Mouse (Mus musculus) intestine, embryonic 15.5 days (tissue): Measurements from ENCODE around the gene Cdc42. TPM values are rescaled to one million over a fixed set of nuclear protein-coding genes. Genes with fewer than 3 reads are reported as not detected.
A peak's percentile ranks its signal among the peaks of the same experiment; 100 is the strongest.

Experiments
- ATAC-seq: fragments of 200-750 bp; cut with Nextera tagmentation; 2 replicates; pipeline ENCODE4 v1.8.0; 2017; ENCODE audit warnings: moderate TSS enrichment, moderate library complexity
- H3K27ac ChIP-seq: fragments of 300-500 bp; sonication (generic); 2 replicates; pipeline ENCODE4 v1.5.1; 2015; ENCODE audit warnings: mild to moderate bottlenecking, inconsistent platforms
- H3K27me3 ChIP-seq: fragments of 300-500 bp; sonication (generic); replicated peaks from 2 replicates; pipeline ENCODE4 v1.6.1; 2015; ENCODE audit warnings: inconsistent platforms
- H3K36me3 ChIP-seq: fragments of 300-500 bp; sonication (generic); 2 replicates; pipeline ENCODE4 v1.6.1; 2015; ENCODE audit warnings: inconsistent platforms
- H3K4me1 ChIP-seq: fragments of 300-500 bp; sonication (generic); replicated peaks from 2 replicates; pipeline ENCODE4 v1.6.1; 2015; ENCODE audit warnings: inconsistent platforms
- H3K4me2 ChIP-seq: fragments of 300-500 bp; sonication (generic); replicated peaks from 2 replicates; pipeline ENCODE4 v1.6.1; 2015; ENCODE audit warnings: mild to moderate bottlenecking, inconsistent platforms
- H3K4me3 ChIP-seq: fragments of 300-500 bp; sonication (generic); replicated peaks from 2 replicates; pipeline ENCODE4 v1.5.1; 2015; ENCODE audit warnings: inconsistent platforms
- H3K9ac ChIP-seq: fragments of 300-500 bp; sonication (generic); 2 replicates; pipeline ENCODE4 v1.6.1; 2015; ENCODE audit warnings: inconsistent platforms
- H3K9me3 ChIP-seq: fragments of 300-500 bp; sonication (generic); 2 replicates; pipeline ENCODE4 v1.6.1; 2016; ENCODE audit warnings: inconsistent platforms
- WGBS: fragments of 180-500 bp; shearing (Covaris S2); methylation state at CpG from one replicate; pipeline ENCODE4 v1.1.7; 2015; 5-methylcytosine and 5-hydroxymethylcytosine counted together
- polyA plus RNA-seq: library from polyadenylated mRNA; unstranded; fragments of >200 nt; fragmentation: Nextera tagmentation; extraction: Ambion mirVana; gene quantifications from 2 replicates; pipeline ENCODE4 v1.2.1, GENCODE M21; 2015

The Cdc42 gene
- 653 and 697 TPM in 2 replicates for polyA plus RNA-seq

GRCm38 (mm10) chr4:137357517-137358254, at the start of gene Cdc42:
TSS of gene Cdc42 (minus strand) at chr4:137357720.
- WGBS = under 1% methylated on average over 40 of the region's 44 CpGs
- Histone ChIP-seq H3K27me3 (no peaks in the 10 kb centered on the region), H3K9me3 (no peaks in the 10 kb centered on the region), H3K4me2 (peak within 1 kb of the TSS; percentile 59), H3K36me3 (no peaks in the 10 kb centered on the region), H3K9ac (peak within 1 kb of the TSS; percentile 99), H3K4me3 (peak within 1 kb of the TSS; percentile 97), H3K4me1 (peaks cover 13% of the 10 kb centered on the region; the same call in 1 of the 2 replicates), H3K27ac (peak within 1 kb of the TSS; percentile 96)
- ATAC-seq = peak; percentile 98

GRCm38 (mm10) chr4:137405571-137405970, 48.1 kb upstream of the Cdc42 start:
- no peak overlapping the region for H3K4me2 ChIP-seq
- no peak overlapping the region for H3K27ac ChIP-seq
- H3K9ac ChIP-seq = no peak overlapping the region
- no peaks in the 10 kb centered on the region for H3K9me3 ChIP-seq
- no peaks in the 10 kb centered on the region for H3K36me3 ChIP-seq
- no peak overlapping the region for H3K4me3 ChIP-seq
- 82% methylated on average over 3 of the region's 3 CpGs for WGBS
- H3K27me3 ChIP-seq = no peaks in the 10 kb centered on the region
- H3K4me1 ChIP-seq = no peaks in the 10 kb centered on the region
- ATAC-seq = no peak

- H3K9ac ChIP-seq = no peak overlapping the region
These were observed 39.4 kb upstream of the Cdc42 start for GRCm38 (mm10) chr4:137396641-137397525.

GRCm38 (mm10) chr4:137393378-137394135, 36.0 kb upstream of the Cdc42 start:
- WGBS = 52% methylated on average over 9 of the region's 9 CpGs
- no peak overlapping the region for H3K4me2 ChIP-seq
- no peak overlapping the region for H3K27ac ChIP-seq
- H3K4me3 ChIP-seq = no peak overlapping the region
- no peaks in the 10 kb centered on the region for H3K36me3 ChIP-seq
- no peaks in the 10 kb centered on the region; the same call in 1 of the 2 replicates for H3K4me1 ChIP-seq
- H3K9ac ChIP-seq = no peak overlapping the region
- no peak for ATAC-seq
- no peaks in the 10 kb centered on the region for H3K9me3 ChIP-seq
- no peaks in the 10 kb centered on the region for H3K27me3 ChIP-seq

More at GRCm38 (mm10) chr4:137396641-137397525, 39.4 kb upstream of the Cdc42 start:
- Histone ChIP-seq H3K27ac (no peak overlapping the region), H3K4me2 (no peak overlapping the region), H3K9me3 (no peaks in the 10 kb centered on the region), H3K4me3 (no peak overlapping the region), H3K27me3 (no peaks in the 10 kb centered on the region), H3K36me3 (no peaks in the 10 kb centered on the region), H3K4me1 (no peaks in the 10 kb centered on the region)
- ATAC-seq = no peak
- WGBS = 77% methylated on average over 15 of the region's 15 CpGs

- no peaks in the 10 kb centered on the region for H3K9me3 ChIP-seq
- no peak for ATAC-seq
- 78% methylated on average over 9 of the region's 9 CpGs for WGBS
- no peaks in the 10 kb centered on the region for H3K27me3 ChIP-seq
- H3K4me3 ChIP-seq = no peak overlapping the region
- H3K36me3 ChIP-seq = no peaks in the 10 kb centered on the region
- no peak overlapping the region for H3K4me2 ChIP-seq
- no peak overlapping the region for H3K9ac ChIP-seq
- no peaks in the 10 kb centered on the region; the same call in 1 of the 2 replicates for H3K4me1 ChIP-seq
- H3K27ac ChIP-seq = no peak overlapping the region
These were observed 35.4 kb upstream of the Cdc42 start for GRCm38 (mm10) chr4:137392874-137393273.

GRCm38 (mm10) chr4:137391287-137391686, 33.8 kb upstream of the Cdc42 start:
- WGBS = 87% methylated on average over 3 of the region's 3 CpGs
- no peak overlapping the region for H3K4me2 ChIP-seq

GRCm38 (mm10) chr4:137390196-137390595, 32.7 kb upstream of the Cdc42 start:
- no peaks in the 10 kb centered on the region for H3K27me3 ChIP-seq
- H3K9ac ChIP-seq = no peak overlapping the region
- no peaks in the 10 kb centered on the region; the same call in 1 of the 2 replicates for H3K4me1 ChIP-seq
- WGBS = 95% methylated on average over 4 of the region's 4 CpGs
- ATAC-seq = no peak
- no peak overlapping the region for H3K4me3 ChIP-seq
- no peak overlapping the region for H3K4me2 ChIP-seq
- no peak overlapping the region for H3K27ac ChIP-seq
- no peaks in the 10 kb centered on the region for H3K9me3 ChIP-seq
- H3K36me3 ChIP-seq = no peaks in the 10 kb centered on the region

More at GRCm38 (mm10) chr4:137391287-137391686, 33.8 kb upstream of the Cdc42 start:
- ATAC-seq = no peak
- Histone ChIP-seq H3K4me1 (no peaks in the 10 kb centered on the region; the same call in 1 of the 2 replicates), H3K9me3 (no peaks in the 10 kb centered on the region), H3K27me3 (no peaks in the 10 kb centered on the region), H3K4me3 (no peak overlapping the region), H3K9ac (no peak overlapping the region), H3K36me3 (no peaks in the 10 kb centered on the region), H3K27ac (no peak overlapping the region)

- Histone ChIP-seq H3K4me3 (peak overlapping the region; percentile 63), H3K36me3 (no peaks in the 10 kb centered on the region), H3K4me2 (peak overlapping the region; percentile 72), H3K4me1 (no peaks in the 10 kb centered on the region; the same call in 1 of the 2 replicates), H3K27me3 (no peaks in the 10 kb centered on the region), H3K9me3 (no peaks in the 10 kb centered on the region), H3K9ac (peak overlapping the region; percentile 68; the same call in 1 of the 2 replicates), H3K27ac (peak overlapping the region; percentile 95; the same call in 1 of the 2 replicates)
- WGBS = 36% methylated on average over 6 of the region's 6 CpGs
- peak; percentile 13; the same call in 1 of the 2 replicates for ATAC-seq
These were observed 31.5 kb upstream of the Cdc42 start for GRCm38 (mm10) chr4:137388983-137389382.

- H3K9me3 ChIP-seq = no peaks in the 10 kb centered on the region
- peak overlapping the region; percentile 68 for H3K9ac ChIP-seq
- H3K36me3 ChIP-seq = no peaks in the 10 kb centered on the region
- ATAC-seq = peak; percentile 95
- H3K4me1 ChIP-seq = no peaks in the 10 kb centered on the region; the same call in 1 of the 2 replicates
- H3K4me3 ChIP-seq = peak overlapping the region; percentile 63
- peak overlapping the region; percentile 95 for H3K27ac ChIP-seq
- under 1% methylated on average over 46 of the region's 46 CpGs for WGBS
- H3K4me2 ChIP-seq = peak overlapping the region; percentile 72
- no peaks in the 10 kb centered on the region for H3K27me3 ChIP-seq
These were observed 30.7 kb upstream of the Cdc42 start for GRCm38 (mm10) chr4:137388059-137388794.

- Histone ChIP-seq H3K9ac (peak overlapping the region; percentile 68), H3K9me3 (no peaks in the 10 kb centered on the region), H3K4me1 (no peaks in the 10 kb centered on the region; the same call in 1 of the 2 replicates), H3K27ac (peak overlapping the region; percentile 95), H3K4me3 (peak overlapping the region; percentile 63), H3K27me3 (no peaks in the 10 kb centered on the region), H3K36me3 (no peaks in the 10 kb centered on the region), H3K4me2 (peak overlapping the region; percentile 72)
- WGBS = under 1% methylated on average over 20 of the region's 20 CpGs
- ATAC-seq = 0 out of 2 replicates have a peak, but pooled peaks have one; percentile 28
These were observed 30.1 kb upstream of the Cdc42 start for GRCm38 (mm10) chr4:137387482-137388058.
